Mouse (Mus musculus) liver, embryonic 16.5 days (tissue): ENCODE measurements at regions not wholly inside any gene's neighbourhood (a gene's known extent, or its start where the extent isn't known, plus 50 kb on each side); places are given as distances from the start of the nearest gene placed in this dataset.
A peak's percentile ranks its signal among the peaks of the same experiment; 100 is the strongest.

Source experiments
- ATAC-seq: fragments of 200-750 bp; cut with Nextera tagmentation; 2 replicates; pipeline ENCODE4 v1.8.0; 2017; ENCODE audit warnings: low read depth, mild to moderate bottlenecking, moderate number of reproducible peaks, moderate library complexity
- H3K27ac ChIP-seq: fragments of 300-500 bp; sonication (generic); 2 replicates; pipeline ENCODE4 v1.5.1; 2014; ENCODE audit warnings: mild to moderate bottlenecking, low read length
- H3K27me3 ChIP-seq: fragments of 300-500 bp; sonication (generic); 2 replicates; pipeline ENCODE4 v1.6.1; 2014; ENCODE audit warnings: low read depth, low read length, mixed read lengths; ENCODE audit not compliant: control insufficient read depth, insufficient read depth
- H3K36me3 ChIP-seq: fragments of 300-500 bp; sonication (generic); 2 replicates; pipeline ENCODE4 v1.6.1; 2014; ENCODE audit warnings: mild to moderate bottlenecking; ENCODE audit not compliant: control insufficient read depth, insufficient read depth
- H3K4me1 ChIP-seq: fragments of 300-500 bp; sonication (generic); 2 replicates; pipeline ENCODE4 v1.6.1; 2014; ENCODE audit warnings: low read depth, low read length, mixed read lengths; ENCODE audit not compliant: control insufficient read depth
- H3K4me2 ChIP-seq: fragments of 300-500 bp; sonication (generic); 2 replicates; pipeline ENCODE4 v1.6.1; 2014; ENCODE audit warnings: low read depth, low read length, mixed read lengths
- H3K4me3 ChIP-seq: fragments of 300-500 bp; sonication (generic); 2 replicates; pipeline ENCODE4 v1.5.1; 2014; ENCODE audit warnings: low read depth, mild to moderate bottlenecking, low read length
- H3K9ac ChIP-seq: fragments of 300-500 bp; sonication (generic); 2 replicates; pipeline ENCODE4 v1.6.1; 2014; ENCODE audit warnings: low read depth, low read length
- H3K9me3 ChIP-seq: fragments of 300-500 bp; sonication (generic); replicated peaks from 2 replicates; pipeline ENCODE4 v1.6.1; 2016; ENCODE audit warnings: low read length; ENCODE audit not compliant: control insufficient read depth
- WGBS: fragments of 180-500 bp; shearing (Covaris S2); extraction: QIAGEN DNeasy Blood & Tissue Kit; methylation state at CpG from one replicate; pipeline ENCODE4 v1.1.7; 2014; ENCODE audit not compliant: insufficient replicate concordance; 5-methylcytosine and 5-hydroxymethylcytosine counted together

DNA sequence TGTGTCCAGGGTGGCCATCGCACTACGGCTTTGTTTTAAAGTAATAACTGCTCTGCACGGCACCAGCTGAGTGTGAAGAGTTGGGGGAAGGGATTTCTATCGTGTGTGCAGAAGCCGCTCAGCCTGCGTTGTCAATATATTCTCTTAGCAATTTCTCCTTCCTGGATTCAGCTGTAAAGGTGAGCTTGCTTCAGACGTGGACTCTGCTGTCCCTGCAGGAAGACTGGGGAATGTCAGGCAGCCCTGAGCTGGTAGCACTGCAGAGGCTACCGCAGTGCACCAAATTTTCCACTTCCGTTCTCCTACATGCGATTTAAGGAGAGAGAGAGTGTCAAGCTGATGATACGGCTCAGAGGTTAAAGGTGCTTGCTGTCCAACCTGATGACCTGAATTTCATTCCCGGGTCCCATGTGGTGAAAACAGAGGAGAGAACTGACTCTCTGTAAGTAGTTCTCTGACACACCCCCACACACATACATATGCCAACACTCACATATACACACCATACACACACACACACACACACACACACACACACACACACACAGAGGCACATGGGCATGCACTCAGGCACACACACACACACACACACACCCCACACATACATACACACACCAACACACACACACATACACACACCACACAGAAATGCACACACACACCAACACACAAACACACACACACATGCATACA is 59.9 kb upstream of the Prelid3b start:
- Histone ChIP-seq H3K9ac (no peak overlapping the region), H3K36me3 (no peaks in the 10 kb centered on the region), H3K9me3 (no peaks in the 10 kb centered on the region), H3K4me3 (no peak overlapping the region), H3K27ac (no peak overlapping the region), H3K4me1 (no peaks in the 10 kb centered on the region), H3K4me2 (no peak overlapping the region), H3K27me3 (no peaks in the 10 kb centered on the region)
- WGBS, result 55% methylated on average over 12 of the region's 12 CpGs
- ATAC-seq, result 0 out of 2 replicates have a peak, but pooled peaks have one; percentile 45

DNA sequence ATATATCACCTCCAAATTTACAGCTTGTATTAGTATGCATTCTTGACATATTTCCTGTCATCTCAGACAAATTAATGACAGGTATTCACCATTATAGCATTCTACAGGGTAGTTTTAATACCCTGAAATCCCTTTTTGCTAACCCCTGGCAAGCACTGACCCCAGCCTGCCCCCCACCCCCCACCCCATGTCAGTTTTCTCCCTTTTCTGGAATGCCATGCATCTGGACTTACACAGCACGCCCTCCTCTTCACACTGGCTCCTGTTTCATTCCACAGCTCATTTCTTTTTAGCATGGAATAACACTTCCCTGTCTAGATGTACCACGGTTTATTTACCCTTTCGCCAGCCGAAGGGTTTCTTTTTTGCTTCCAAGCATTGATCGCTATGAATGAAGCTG is 67.8 kb upstream of the Prelid3b start:
- Histone ChIP-seq H3K27me3 (no peaks in the 10 kb centered on the region), H3K4me1 (no peaks in the 10 kb centered on the region), H3K9ac (no peak overlapping the region), H3K9me3 (no peaks in the 10 kb centered on the region), H3K36me3 (no peaks in the 10 kb centered on the region), H3K4me3 (no peak overlapping the region), H3K27ac (no peak overlapping the region), H3K4me2 (no peak overlapping the region)
- no peak for ATAC-seq
- 77% methylated on average over 5 of the region's 5 CpGs for WGBS

DNA sequence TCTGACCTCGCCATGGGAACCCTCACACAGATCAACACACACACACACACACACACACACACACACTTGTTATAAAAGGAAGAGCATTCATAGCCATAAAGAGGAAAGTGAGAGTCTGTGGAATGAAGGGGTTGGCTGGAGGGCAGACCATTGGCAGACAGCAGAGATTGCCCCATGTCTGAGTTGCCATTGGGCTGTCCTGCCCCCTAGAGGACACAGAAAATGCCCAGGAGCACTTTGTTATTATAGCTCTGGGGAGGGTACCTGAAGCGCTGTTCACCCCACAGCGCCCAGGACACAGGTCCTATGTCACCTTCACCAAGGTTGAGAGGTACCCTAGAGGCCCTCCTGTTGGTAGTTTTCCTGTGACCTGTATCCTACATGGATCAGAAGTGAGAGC is 74.3 kb upstream of the Prelid3b start:
- no peak for ATAC-seq
- Histone ChIP-seq H3K27ac (no peak overlapping the region), H3K27me3 (no peaks in the 10 kb centered on the region), H3K4me3 (no peak overlapping the region), H3K4me2 (no peak overlapping the region), H3K4me1 (no peaks in the 10 kb centered on the region; the same call in 1 of the 2 replicates), H3K9me3 (no peaks in the 10 kb centered on the region), H3K36me3 (no peaks in the 10 kb centered on the region), H3K9ac (no peak overlapping the region)
- 70% methylated on average over 3 of the region's 3 CpGs for WGBS

DNA sequence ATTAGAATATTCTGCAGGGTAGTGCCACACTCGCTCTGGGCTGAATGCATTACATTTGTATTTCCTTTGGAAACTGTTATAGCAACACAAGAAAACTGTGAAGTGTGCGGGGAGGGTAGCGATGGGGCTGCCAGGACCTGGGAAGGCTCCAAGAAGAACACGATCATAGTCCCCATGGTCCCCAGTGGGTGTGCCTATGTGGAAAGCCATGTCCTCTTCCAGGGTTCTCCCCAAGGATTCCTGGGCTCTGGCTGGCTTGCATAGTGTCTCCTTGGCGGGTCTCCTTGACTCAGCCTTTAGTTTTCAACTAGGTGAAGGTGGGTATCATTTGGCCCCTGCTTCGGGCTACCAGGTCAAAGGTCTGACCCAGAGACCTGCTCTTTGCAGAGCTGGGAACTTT is 74.8 kb upstream of the Prelid3b start:
- no peak for ATAC-seq
- H3K27ac ChIP-seq, result no peak overlapping the region
- H3K9ac ChIP-seq, result no peak overlapping the region
- no peak overlapping the region for H3K4me2 ChIP-seq
- 71% methylated on average over 6 of the region's 6 CpGs for WGBS
- H3K9me3 ChIP-seq, result no peaks in the 10 kb centered on the region
- no peaks in the 10 kb centered on the region for H3K27me3 ChIP-seq
- H3K36me3 ChIP-seq, result no peaks in the 10 kb centered on the region
- H3K4me1 ChIP-seq, result no peaks in the 10 kb centered on the region; the same call in 1 of the 2 replicates
- no peak overlapping the region for H3K4me3 ChIP-seq

DNA sequence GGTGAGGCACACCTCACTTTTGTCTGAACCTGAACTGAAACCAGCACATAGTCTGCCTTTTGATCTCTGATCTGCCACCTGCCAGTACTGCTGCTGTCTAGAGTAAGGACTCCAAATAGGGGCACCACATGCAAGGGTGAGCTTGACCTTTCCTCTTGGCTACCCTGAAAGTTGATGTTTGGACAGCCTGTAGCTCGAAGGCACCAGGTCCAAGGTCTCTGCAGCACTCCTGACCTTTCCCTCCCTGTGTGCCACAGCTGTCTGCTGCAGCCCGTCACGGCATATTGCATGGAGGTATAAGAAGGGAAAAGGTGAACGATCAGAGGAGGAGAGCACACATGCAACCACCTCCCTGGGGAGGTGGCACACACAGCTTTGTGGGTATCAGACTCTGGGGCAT is 75.9 kb upstream of the Prelid3b start:
- H3K36me3 ChIP-seq, result no peaks in the 10 kb centered on the region
- no peaks in the 10 kb centered on the region for H3K9me3 ChIP-seq
- no peak overlapping the region for H3K4me3 ChIP-seq
- no peak overlapping the region for H3K9ac ChIP-seq
- peak; percentile 55; the same call in 1 of the 2 replicates for ATAC-seq
- H3K4me1 ChIP-seq, result no peaks in the 10 kb centered on the region; the same call in 1 of the 2 replicates
- H3K27ac ChIP-seq, result no peak overlapping the region
- WGBS, result 44% methylated on average over 4 of the region's 4 CpGs
- no peak overlapping the region for H3K4me2 ChIP-seq
- H3K27me3 ChIP-seq, result no peaks in the 10 kb centered on the region

DNA sequence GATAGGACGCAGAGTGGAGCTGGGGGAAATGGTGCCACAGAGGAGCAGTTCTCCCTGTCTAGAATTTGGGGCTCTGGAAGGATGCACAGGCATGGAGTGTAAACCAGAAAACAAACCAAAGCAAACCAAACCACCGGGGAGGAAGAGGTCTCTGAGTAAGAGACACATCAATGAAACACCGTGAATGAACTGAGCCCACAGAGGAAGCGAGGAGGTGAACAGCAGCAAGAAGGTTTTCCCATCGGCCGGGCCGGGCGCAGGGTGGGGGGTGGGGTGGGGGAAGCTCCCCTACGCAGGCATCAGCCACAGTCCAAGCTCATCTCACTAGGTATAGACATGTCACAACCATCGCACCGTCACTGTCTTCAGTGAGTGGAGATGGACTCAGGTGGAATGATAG is 82.9 kb upstream of the Prelid3b start:
- no peaks in the 10 kb centered on the region for H3K36me3 ChIP-seq
- no peaks in the 10 kb centered on the region for H3K9me3 ChIP-seq
- no peak for ATAC-seq
- H3K27me3 ChIP-seq, result no peaks in the 10 kb centered on the region
- WGBS, result 53% methylated on average over 11 of the region's 11 CpGs
- no peak overlapping the region for H3K4me3 ChIP-seq
- H3K9ac ChIP-seq, result no peak overlapping the region
- H3K4me2 ChIP-seq, result no peak overlapping the region
- H3K27ac ChIP-seq, result no peak overlapping the region
- no peaks in the 10 kb centered on the region for H3K4me1 ChIP-seq

DNA sequence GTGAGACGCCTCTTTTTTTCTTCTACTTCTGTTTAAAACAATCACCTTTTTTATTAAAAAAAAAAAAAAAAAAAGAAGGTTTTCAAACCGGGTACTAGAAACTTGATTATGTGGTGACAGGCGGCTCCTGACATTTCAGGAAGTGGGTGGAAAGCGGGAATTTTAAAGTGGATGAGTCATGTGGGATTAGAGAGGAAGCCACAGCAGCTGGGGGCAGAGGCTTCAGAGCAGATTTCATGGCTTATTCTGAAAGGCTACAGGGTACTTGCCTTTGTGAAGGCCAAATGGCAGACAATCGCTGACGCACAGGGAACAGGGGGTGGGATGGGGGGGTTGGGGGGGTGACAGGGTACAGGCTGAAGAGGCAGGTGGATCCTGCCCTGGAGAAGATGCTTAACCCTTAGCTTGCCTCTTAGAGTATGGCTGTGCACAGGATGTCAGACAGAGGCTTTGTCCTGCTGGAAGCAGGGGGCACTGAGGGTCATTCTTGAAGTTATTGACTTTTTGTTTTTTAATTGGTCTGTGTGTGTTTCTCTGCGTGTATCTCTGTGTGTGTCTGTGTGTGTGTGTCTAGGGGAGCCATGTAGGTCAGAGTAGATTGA is 81.4 kb upstream of the Zfp831 start:
- no peak overlapping the region for H3K4me3 ChIP-seq
- H3K4me1 ChIP-seq, result no peaks in the 10 kb centered on the region
- no peaks in the 10 kb centered on the region for H3K9me3 ChIP-seq
- 35% methylated on average over 7 of the region's 7 CpGs for WGBS
- no peaks in the 10 kb centered on the region for H3K27me3 ChIP-seq
- no peak overlapping the region for H3K27ac ChIP-seq
- no peak overlapping the region for H3K9ac ChIP-seq
- H3K4me2 ChIP-seq, result no peak overlapping the region
- H3K36me3 ChIP-seq, result no peaks in the 10 kb centered on the region
- ATAC-seq, result no peak

DNA sequence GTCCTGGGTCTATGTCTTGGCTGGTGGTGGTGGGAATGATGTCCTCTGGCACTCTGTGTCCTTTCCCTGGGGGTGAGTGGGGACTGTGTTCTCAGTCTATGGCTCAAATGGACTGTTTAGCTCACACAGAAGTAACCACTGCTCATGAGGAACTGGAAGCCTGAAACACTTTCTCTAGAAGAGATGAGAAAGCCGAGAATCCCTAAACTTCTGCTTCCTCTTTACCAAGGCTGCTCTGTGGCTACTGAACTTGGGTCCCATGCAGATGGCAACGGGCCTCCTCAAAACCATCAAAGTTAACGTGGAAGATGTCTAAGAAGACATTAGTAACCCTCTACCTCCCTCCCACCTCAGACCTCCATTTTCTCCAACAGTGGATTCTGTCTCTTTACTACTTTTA is 79.4 kb upstream of the Zfp831 start:
- Histone ChIP-seq H3K27me3 (no peaks in the 10 kb centered on the region), H3K36me3 (no peaks in the 10 kb centered on the region), H3K9ac (no peak overlapping the region), H3K4me1 (no peaks in the 10 kb centered on the region), H3K9me3 (no peaks in the 10 kb centered on the region), H3K4me3 (no peak overlapping the region), H3K4me2 (no peak overlapping the region), H3K27ac (no peak overlapping the region)
- 28% methylated on average over 3 of the region's 3 CpGs for WGBS
- ATAC-seq, result no peak

DNA sequence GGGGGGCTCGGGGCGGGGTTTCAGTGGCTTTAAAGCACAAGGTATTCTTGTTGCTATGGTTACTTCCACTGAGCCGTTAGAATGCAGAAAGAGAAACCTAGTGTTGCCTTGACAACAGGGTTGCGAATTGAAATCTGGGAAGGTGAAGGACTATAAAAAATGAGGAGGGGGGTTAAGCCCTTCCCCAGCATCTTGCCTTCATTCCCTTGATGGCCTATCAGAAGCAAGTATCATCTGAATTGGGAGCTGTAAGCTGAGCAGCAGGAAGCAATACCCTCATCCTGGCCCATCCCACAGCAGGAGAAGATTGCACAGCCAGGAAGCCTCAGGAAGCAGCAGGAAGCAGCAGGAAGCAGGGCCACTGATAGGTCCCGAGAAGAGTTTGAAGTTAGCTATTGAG is 78.5 kb upstream of the Zfp831 start:
- Histone ChIP-seq H3K4me3 (no peak overlapping the region), H3K9ac (no peak overlapping the region), H3K27me3 (no peaks in the 10 kb centered on the region), H3K4me2 (no peak overlapping the region), H3K36me3 (no peaks in the 10 kb centered on the region), H3K9me3 (no peaks in the 10 kb centered on the region), H3K4me1 (no peaks in the 10 kb centered on the region), H3K27ac (no peak overlapping the region)
- 44% methylated on average over 5 of the region's 5 CpGs for WGBS
- peak; percentile 40; the same call in 1 of the 2 replicates for ATAC-seq
